In genomic region chr11:114877145-114877544, GRCm38 (mm10) we compare ENCODE assay signal across 7 mouse cellular contexts. TPM values are rescaled to one million over a fixed set of nuclear protein-coding genes. Genes with fewer than 3 reads are reported as not detected.
DNase-seq lines count a peak whose midpoint lies in the region; ATAC-seq lines count a peak whose summit lies in the region.

No protein-coding gene starts in this region.

- peak; percentile 20; the same call in 1 of the 2 replicates for ATAC-seq in common myeloid progenitor, adult 5-6 weeks (replicated peaks; ENCODE audit: low read depth, poor library complexity, severe bottlenecking)
- ATAC-seq in liver, embryonic 11.5 days (replicated peaks; ENCODE audit: low FRiP score), result 0 out of 2 replicates have a peak, but pooled peaks have one; percentile 19

- 30% methylated on average over 3 of the region's 3 CpGs for WGBS in liver, embryonic 11.5 days

- H3K4me3 ChIP-seq in liver, embryonic 11.5 days (ENCODE audit: low read depth, low read length), result no peak overlapping the region

- H3K36me3 ChIP-seq in liver, embryonic 11.5 days (ENCODE audit: control insufficient read depth, insufficient read depth, low read length), result no peaks in the 10 kb centered on the region

- no peak overlapping the region for H3K27ac ChIP-seq in liver, embryonic 11.5 days (ENCODE audit: low read depth, low read length)

- H3K27me3 ChIP-seq in liver, embryonic 11.5 days (replicated peaks; ENCODE audit: control insufficient read depth, insufficient read depth, low read length), result no peaks in the 10 kb centered on the region

- H3K4me1 ChIP-seq in liver, embryonic 11.5 days (replicated peaks; ENCODE audit: control insufficient read depth, insufficient read depth, low read length), result peaks cover 20% of the 10 kb centered on the region

- no peak overlapping the region for H3K4me2 ChIP-seq in liver, embryonic 11.5 days

- H3K9ac ChIP-seq in liver, embryonic 11.5 days (ENCODE audit: low read depth, low read length), result no peak overlapping the region

- H3K9me3 ChIP-seq in liver, embryonic 11.5 days (ENCODE audit: control insufficient read depth, low read length), result no peaks in the 10 kb centered on the region

- peak; percentile 47 to 63 for DNase-seq in spleen, postnatal 36 days (ENCODE audit: low spot score in 2 of 2)
- no peak for DNase-seq in spleen, adult 12 weeks (ENCODE audit: low spot score)
- peak; percentile 48 for DNase-seq in adrenal gland, adult 2 months
- DNase-seq in kidney, adult 8-10 months, result peak; percentile 80 to 87
- DNase-seq in liver, embryonic 11.5 days (ENCODE audit: low spot score), result no peak
- DNase-seq in right cerebral cortex, postnatal 10 days (ENCODE audit: low spot score in 2 of 2), result peak; percentile 60 to 70

RNA-seq across cellular contexts. Expression of gene Cd300a, which starts 12.7 kb away (rescaled TPM):
- 1 to 10 TPM; 1.5 TPM for total RNA-seq in adrenal gland, adult 2 months (2021)
- polyA plus RNA-seq in adrenal gland, adult 2 months (2012; rRNA removed), result 0.80 and 0.81 TPM in 2 replicates
- 11.4 and 24.8 TPM in 2 replicates for total RNA-seq in common myeloid progenitor, adult 5-6 weeks (2017)
- 4.1 and 5.4 TPM in 2 replicates for polyA plus RNA-seq in liver, embryonic 11.5 days (2014; fragmentation: Nextera tagmentation; extraction: Ambion mirVana)

RNA-seq across cellular contexts. Expression of gene Gprc5c, which starts 26.2 kb away (rescaled TPM):
- total RNA-seq in adrenal gland, adult 2 months (2021), result 1 to 10 TPM; 4.0 to 7.1 TPM
- 5.2 and 7.6 TPM in 2 replicates for polyA plus RNA-seq in adrenal gland, adult 2 months (2012; rRNA removed)
- not detected in 2 replicates for total RNA-seq in common myeloid progenitor, adult 5-6 weeks (2017)
- 20.2 and 21.6 TPM in 2 replicates for polyA plus RNA-seq in liver, embryonic 11.5 days (2014; fragmentation: Nextera tagmentation; extraction: Ambion mirVana)

RNA-seq across cellular contexts. Expression of gene Cd300lb, which starts 57.0 kb away (rescaled TPM):
- 1 to 10 TPM in 1 of 2 experiments, under 1 TPM in 1; 0.86 to 1.1 TPM for total RNA-seq in adrenal gland, adult 2 months (2021)
- polyA plus RNA-seq in adrenal gland, adult 2 months (2012; rRNA removed), result 0.42 and 0.46 TPM in 2 replicates
- 8.5 and 9.5 TPM in 2 replicates for total RNA-seq in common myeloid progenitor, adult 5-6 weeks (2017)
- polyA plus RNA-seq in liver, embryonic 11.5 days (2014; fragmentation: Nextera tagmentation; extraction: Ambion mirVana), result 0.49 and 0.55 TPM in 2 replicates

Comparison
In these comparisons a context has a peak if more than half of its experiments do, and no peak if none do; other contexts are left out.
1. DNase-seq: peak in spleen, postnatal 36 days (2 of 2), adrenal gland, adult 2 months (single experiment), kidney, adult 8-10 months (2 of 2) and right cerebral cortex, postnatal 10 days (2 of 2); none in spleen, adult 12 weeks (single experiment) and liver, embryonic 11.5 days (single experiment).